ENCODE assay signal across 8 mouse cellular contexts in the genomic region with DNA sequence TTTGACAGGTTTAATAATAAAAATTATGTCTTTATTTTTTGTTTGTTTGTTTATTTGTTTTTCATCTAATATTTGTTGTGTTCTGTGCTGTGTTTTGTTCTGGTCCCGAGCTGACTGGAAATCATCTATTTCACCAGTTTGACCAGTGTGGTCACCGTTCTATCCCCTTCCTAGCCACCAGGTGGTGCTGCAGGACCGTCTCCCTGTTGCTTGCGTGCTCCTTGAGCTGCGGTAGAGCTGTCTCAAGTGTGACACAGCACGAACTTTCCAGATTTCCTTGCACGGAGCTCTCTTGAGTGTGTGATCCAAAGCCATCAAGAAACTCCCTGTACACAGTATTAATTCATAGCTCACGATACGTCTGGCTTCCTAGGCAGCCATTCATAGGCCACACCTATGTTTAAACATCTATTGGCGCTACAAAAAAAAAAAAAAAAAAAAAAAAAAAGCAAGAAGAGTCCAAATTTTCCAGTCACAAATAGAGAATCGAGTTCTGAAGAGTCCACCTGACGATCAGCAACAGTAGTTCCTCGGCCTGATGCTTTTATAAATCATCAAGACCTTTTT. TPM values are rescaled to one million over a fixed set of nuclear protein-coding genes. Genes with fewer than 3 reads are reported as not detected.
DNase-seq lines count a peak whose midpoint lies in the region; ATAC-seq and TF ChIP-seq lines count a peak whose summit lies in the region.

No protein-coding gene starts in this region.

- no peak overlapping the region for H3K9ac ChIP-seq in hindbrain, postnatal 0 days (replicated peaks; ENCODE audit: low read length)

- 26% methylated on average over 13 of the region's 13 CpGs for WGBS in hindbrain, postnatal 0 days

- H3K9me3 ChIP-seq in hindbrain, postnatal 0 days (ENCODE audit: low read length): no peaks in the 10 kb centered on the region

- peak; percentile 57 for DNase-seq in WW6 (ENCODE audit: low read depth, low spot score)
- DNase-seq in cerebellum, postnatal 36 days: peak; percentile 78 to 83
- DNase-seq in gastrocnemius, adult 8-10 months (ENCODE audit: low spot score in 2 of 2): peak; percentile 48 to 58
- peak; percentile 82 for DNase-seq in hindbrain, postnatal 0 days (ENCODE audit: low spot score)
- DNase-seq in left cerebral cortex, adult 2 months (ENCODE audit: extremely low spot score in 1 of 2, low spot score in 2 of 2): peak; percentile 80 to 89
- DNase-seq in right cerebral cortex, postnatal 10 days (ENCODE audit: low spot score in 2 of 2): peak; percentile 84 to 87
- DNase-seq in urinary bladder, postnatal 10 days (ENCODE audit: low spot score): peak; percentile 40

- H3K4me2 ChIP-seq in hindbrain, postnatal 0 days (ENCODE audit: low read depth, low read length): no peak overlapping the region

- H3K4me1 ChIP-seq in hindbrain, postnatal 0 days (ENCODE audit: insufficient read depth, low read length): no peaks in the 10 kb centered on the region

- H3K27ac ChIP-seq in hindbrain, postnatal 0 days: no peak overlapping the region
- no peak overlapping the region for H3K27ac ChIP-seq in left cerebral cortex, adult 2 months

- no peaks in the 10 kb centered on the region for H3K36me3 ChIP-seq in hindbrain, postnatal 0 days (ENCODE audit: insufficient read depth, low read length)

- H3K4me3 ChIP-seq in hindbrain, postnatal 0 days (ENCODE audit: low read length): no peak overlapping the region
- H3K4me3 ChIP-seq in left cerebral cortex, adult 2 months: no peak overlapping the region

- no peaks in the 10 kb centered on the region for H3K27me3 ChIP-seq in hindbrain, postnatal 0 days (ENCODE audit: insufficient read depth, low read length)

- intact Hi-C loops in left cerebral cortex, adult 2 months (cut with DNase I): loop anchor here (1.0 to 10.0 kb wide), 5 partner anchors 65 to 393 kb away; a partner anchor contains a TSS

- ATAC-seq in hindbrain, postnatal 0 days: peak; percentile 89
- peak; percentile 95 for ATAC-seq in megakaryocyte-erythroid progenitor cell, adult 5-6 weeks (replicated peaks; ENCODE audit: low FRiP score, low TSS enrichment, poor library complexity, severe bottlenecking)

- peak; percentile 98 for TF ChIP-seq CTCF in hindbrain, postnatal 0 days (IDR thresholded peaks at IDR 0.05; ENCODE audit: low read depth)
- peak; percentile 93 for TF ChIP-seq CTCF in left cerebral cortex, adult 2 months (IDR thresholded peaks at IDR 0.05)

RNA-seq across cellular contexts. Expression of a gene that starts 24.8 kb away (rescaled TPM):
- 100 to 1,000 TPM in 3 of 4 experiments, 10 to 100 TPM in 1; 61.6 to 136 (median 107) TPM for total RNA-seq in gastrocnemius, adult 8-10 months (2022)
- total RNA-seq in hindbrain, postnatal 0 days (2014; rRNA removed): 86.7 and 87.2 TPM in 2 replicates
- polyA plus RNA-seq in hindbrain, postnatal 0 days (2015; fragmentation: Nextera tagmentation; extraction: Ambion mirVana): 585 and 630 TPM in 2 replicates
- 100 to 1,000 TPM; 279 to 310 TPM for total RNA-seq in left cerebral cortex, adult 2 months (2021)
- 341 and 370 TPM in 2 replicates for total RNA-seq in megakaryocyte-erythroid progenitor cell, adult 5-6 weeks (2014; fragmentation: Nextera tagmentation)
- total RNA-seq in megakaryocyte-erythroid progenitor cell, adult 5-6 weeks (2017): 614 and 656 TPM in 2 replicates
